Mouse (Mus musculus) heart, postnatal 25 days (tissue): ENCODE data around the gene Selenot. TPM values are rescaled to one million over a fixed set of nuclear protein-coding genes. Genes with fewer than 3 reads are reported as not detected.

Source experiments
- DNase-seq: peaks from one replicate; pipeline ENCODE4 v3.0.0; 2022; ENCODE audit warnings: low spot score
- intact Hi-C: fragments of 180-260 bp; cut with DNase I; formaldehyde crosslinking; loops from one replicate; pipeline ENCODE4 v1.15.1; 2025
- total RNA-seq, 2 experiments: library from RNA; stranded (reverse); gene quantifications; 2 replicates each; pipeline ENCODE4 v1.2.3; 2021

The Selenot gene
- total RNA-seq, 2 experiments from 2014 or later: 119 to 125 TPM

- DNase-seq: no peak
- intact Hi-C loops: no loop called here
Observed at GRCm38 (mm10) chr3:58624981-58625380, 48.5 kb downstream of the Selenot start.

GRCm38 (mm10) chr3:58631693-58632092, 55.3 kb downstream of the Selenot start:
- intact Hi-C loops: no loop called here
- no peak for DNase-seq

- no peak for DNase-seq
Observed at GRCm38 (mm10) chr3:58636406-58637295, 60.2 kb downstream of the Selenot start, which contains the start of gene Erich6. TSS of gene Erich6 (minus strand) at chr3:58637207.

More at GRCm38 (mm10) chr3:58636406-58637295, 60.2 kb downstream of the Selenot start, which contains the start of gene Erich6:
- intact Hi-C loops: no loop called here

Other genes with a start within 250 kb of the Selenot start
- gene Tsc22d2, start 161.9 kb upstream of the Selenot start, total RNA-seq: 10 to 100 TPM; 23.1 to 25.1 TPM
- gene Eif2a, start 50.8 kb upstream of the Selenot start, total RNA-seq: 10 to 100 TPM; 35.4 to 42.4 TPM
- 10 to 100 TPM; 13.0 to 14.3 TPM for gene Serp1, start 50.7 kb upstream of the Selenot start, total RNA-seq
- gene Erich6, start 60.6 kb downstream of the Selenot start, total RNA-seq: not detected
- gene Siah2, start 115.8 kb downstream of the Selenot start, total RNA-seq: 10 to 100 TPM in 1 of 2 experiments, 1 to 10 TPM in 1; 8.4 to 11.5 TPM
- gene Mindy4b-ps, start 245.7 kb downstream of the Selenot start, total RNA-seq: under 1 TPM; 0.28 to 0.52 TPM